Mouse (Mus musculus) adipose tissue, adult 10 weeks (tissue): Measurements from ENCODE around the gene Sdk2. TPM values are rescaled to one million over a fixed set of nuclear protein-coding genes. Genes with fewer than 3 reads are reported as not detected.

Source experiments
- polyA plus RNA-seq: library from polyadenylated mRNA; stranded (reverse); fragments of 350-450 nt; fragmentation: Illumina TruSeq; extraction: RNeasy Lipid Tissue Mini Kit (QIAGEN cat#74804); gene quantifications from one replicate; pipeline ENCODE4 v1.2.3, GENCODE M21; 2014; ENCODE audit warnings: low read depth, low replicate concordance

Sdk2 gene
- polyA plus RNA-seq = 3.8 TPM

GRCm38 (mm10) chr11:114066951-114067762 lies at the start of gene Sdk2:
Gene Sdk2 (minus strand): TSS chr11:114067046.

GRCm38 (mm10) chr11:113751484-113752084 lies 315.3 kb downstream of the Sdk2 start, which contains the start of gene Cdc42ep4:
Gene Cdc42ep4 (minus strand): TSS chr11:113751881.

